Mouse (Mus musculus) induced T-regulatory cell, adult 2 months (primary cell): ENCODE measurements around the gene Olfm1.

Experiments
- DNase-seq: peaks from one replicate; pipeline ENCODE4 v3.0.0-alpha.2; 2012; ENCODE audit warnings: low read depth

The Olfm1 gene

GRCm38 (mm10) chr2:28235129-28235528 lies 42.3 kb downstream of the Olfm1 start:
- no peak for DNase-seq

DNA sequence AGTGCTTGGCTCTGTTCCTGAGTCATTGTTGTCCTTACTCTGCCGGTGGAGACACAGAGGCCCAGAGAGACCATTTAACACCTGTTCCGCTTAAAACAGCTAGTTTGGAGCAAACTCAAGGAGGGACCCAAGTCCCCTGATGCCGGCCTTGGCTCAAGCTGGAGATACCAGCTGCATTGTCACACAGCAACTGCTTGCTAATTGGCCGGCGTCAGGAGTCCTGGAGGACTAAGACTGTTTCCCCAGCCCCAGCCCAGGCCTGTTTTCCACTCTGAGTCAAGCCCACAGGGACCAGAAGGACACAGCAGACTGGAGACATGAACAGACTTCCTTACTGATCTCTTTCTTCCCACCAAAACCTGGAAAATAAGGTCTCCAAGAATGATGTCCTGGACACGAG lies 43.7 kb downstream of the Olfm1 start:
- no peak for DNase-seq

GRCm38 (mm10) chr2:28239616-28240015 lies 46.8 kb downstream of the Olfm1 start:
- no peak for DNase-seq

DNA sequence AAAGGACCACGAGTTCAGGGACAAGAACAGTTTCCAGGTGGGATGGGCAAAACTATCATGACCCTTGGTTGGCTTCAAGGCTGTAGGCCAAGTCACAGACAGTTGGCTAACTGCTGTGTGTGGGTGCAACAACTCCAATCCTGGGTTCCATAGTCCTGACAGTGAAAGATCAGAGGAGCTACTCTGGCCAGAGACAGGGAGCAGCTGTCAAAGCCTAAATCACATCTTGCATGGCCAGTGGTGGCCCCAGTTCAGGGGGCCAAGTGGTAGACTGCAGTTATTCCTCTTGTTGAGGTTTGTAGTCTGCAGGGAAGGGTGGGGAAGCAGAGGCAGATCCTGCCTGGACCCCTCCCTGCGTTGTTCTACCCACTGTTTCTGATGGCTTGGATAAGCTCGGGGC lies 48.1 kb downstream of the Olfm1 start:
- DNase-seq, result no peak

GRCm38 (mm10) chr2:28241520-28242221 lies 48.9 kb downstream of the Olfm1 start:
- DNase-seq, result no peak

DNA sequence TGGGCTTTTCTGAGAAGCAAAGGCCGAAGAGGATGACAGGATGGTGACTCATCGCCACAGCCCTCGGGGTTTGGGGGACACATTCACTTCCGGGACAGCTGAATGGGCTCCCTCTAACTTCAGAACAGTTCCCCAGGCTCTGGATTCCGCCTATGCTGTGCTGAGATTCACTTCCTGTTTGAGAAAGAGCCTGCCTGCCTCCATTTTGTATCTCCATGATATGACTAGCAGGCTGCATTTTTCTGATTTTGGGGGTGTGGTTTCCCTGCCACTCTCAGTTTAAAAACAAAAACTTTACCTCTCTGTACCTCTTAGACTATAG lies 49.4 kb downstream of the Olfm1 start:
- DNase-seq, result peak; percentile 12

- no peak for DNase-seq
These were observed 52.0 kb downstream of the Olfm1 start for GRCm38 (mm10) chr2:28244667-28245395.

- no peak for DNase-seq
These were observed 53.4 kb downstream of the Olfm1 start for GRCm38 (mm10) chr2:28246110-28246653.

GRCm38 (mm10) chr2:28247098-28247497 lies 54.3 kb downstream of the Olfm1 start:
- DNase-seq, result no peak

- no peak for DNase-seq
These were observed 59.8 kb downstream of the Olfm1 start for GRCm38 (mm10) chr2:28252554-28252953.

DNA sequence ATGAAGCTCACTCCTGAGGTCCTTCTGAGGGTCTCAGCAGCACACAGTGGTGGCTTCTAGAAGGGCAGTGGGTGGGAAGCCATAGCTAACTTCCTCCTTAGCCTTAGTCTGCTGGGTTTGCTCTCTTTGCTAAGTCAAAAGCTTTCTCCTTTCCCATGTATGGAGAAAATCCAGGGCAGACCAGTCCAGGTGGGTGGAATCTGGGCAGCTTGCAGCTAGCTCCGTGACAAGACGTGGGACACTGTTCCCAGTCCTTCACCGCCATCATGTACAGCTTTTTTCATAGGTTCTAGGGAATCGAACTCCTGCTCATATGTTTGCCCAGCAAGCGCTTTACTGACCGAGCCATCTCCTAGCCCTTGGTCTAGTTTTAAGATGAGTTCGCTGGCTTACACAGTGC lies 63.2 kb downstream of the Olfm1 start:
- no peak for DNase-seq

- no peak for DNase-seq
These were observed 68.6 kb downstream of the Olfm1 start for GRCm38 (mm10) chr2:28261438-28261837.

DNA sequence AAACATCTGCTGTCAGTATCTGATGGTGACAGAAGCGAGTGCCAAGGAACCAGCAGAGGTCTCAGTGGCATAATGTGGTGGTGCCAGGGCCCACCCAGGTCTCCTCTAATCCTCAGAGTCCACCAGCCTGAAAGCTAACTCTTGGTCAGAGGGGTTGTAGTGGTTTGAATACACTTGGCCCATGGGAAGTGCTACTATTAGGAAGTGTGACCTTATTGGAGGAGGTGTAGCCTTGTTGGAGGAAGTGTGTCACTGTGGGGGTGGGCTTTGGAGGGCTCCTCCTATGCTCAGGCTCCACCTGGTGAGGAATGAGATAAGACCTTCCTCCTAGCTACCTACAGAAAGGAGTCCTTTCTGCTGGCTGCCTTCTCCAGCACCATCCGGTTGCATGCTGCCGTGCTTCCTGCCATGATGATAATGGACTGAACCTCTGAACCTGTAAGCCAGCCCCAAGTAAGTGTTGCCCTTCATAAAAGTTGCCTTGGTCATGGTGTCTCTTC lies 75.0 kb downstream of the Olfm1 start:
- no peak for DNase-seq

DNA sequence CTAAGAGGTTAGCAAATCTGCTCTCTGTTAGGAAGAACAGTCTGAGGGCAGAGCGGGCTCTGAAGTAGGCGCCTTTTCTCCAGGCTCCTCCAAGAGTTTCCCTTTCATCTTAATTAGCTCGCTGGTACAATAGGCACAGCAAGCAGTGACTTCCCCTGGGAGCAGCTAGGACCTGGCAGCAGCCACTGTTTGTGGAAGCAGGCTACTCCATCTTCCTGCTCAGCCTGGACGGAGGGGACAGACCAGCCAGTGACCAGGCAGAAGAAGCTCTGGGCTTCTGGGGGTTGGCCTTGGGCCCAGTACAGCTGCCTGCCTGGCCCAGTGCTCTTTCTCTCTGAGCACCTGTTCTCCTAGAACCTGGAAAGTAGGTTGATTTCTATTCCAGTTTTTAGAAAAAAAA lies 77.8 kb downstream of the Olfm1 start:
- DNase-seq, result no peak

DNA sequence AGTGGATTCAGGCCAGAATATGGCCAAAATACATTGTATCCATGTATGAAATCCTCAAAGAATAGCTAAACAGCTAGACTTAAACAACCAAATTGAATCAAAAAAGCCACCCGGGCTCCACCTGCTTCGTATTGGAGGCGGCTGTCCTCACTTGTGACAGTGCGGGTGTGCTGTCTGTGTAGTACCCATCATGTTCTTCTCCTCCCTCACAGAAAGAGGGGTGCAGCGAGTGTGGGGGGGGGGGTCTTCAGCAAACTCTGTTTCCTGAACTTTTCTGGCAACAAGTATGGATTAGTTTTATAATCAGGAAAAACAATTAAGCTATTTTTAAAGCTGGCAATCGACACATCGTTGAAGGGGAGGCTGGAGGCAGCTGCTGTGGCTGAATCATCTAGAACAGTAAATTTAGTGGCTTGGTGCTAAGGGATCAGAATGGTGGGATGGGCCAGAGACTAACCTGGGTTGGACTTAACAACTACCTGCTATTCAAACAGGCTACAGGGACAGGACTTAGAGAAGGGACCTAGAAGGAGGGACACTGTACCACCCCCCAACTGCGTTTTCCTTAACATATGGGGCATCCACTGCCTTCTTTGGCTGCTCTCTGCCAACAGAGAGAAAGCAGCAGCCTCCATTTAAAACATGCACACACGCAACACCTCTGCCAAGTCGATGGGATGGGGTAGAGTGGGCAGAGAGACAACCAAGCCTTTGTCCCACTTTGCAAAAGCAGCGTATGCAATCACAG lies 79.6 kb downstream of the Olfm1 start:
- no peak for DNase-seq

DNA sequence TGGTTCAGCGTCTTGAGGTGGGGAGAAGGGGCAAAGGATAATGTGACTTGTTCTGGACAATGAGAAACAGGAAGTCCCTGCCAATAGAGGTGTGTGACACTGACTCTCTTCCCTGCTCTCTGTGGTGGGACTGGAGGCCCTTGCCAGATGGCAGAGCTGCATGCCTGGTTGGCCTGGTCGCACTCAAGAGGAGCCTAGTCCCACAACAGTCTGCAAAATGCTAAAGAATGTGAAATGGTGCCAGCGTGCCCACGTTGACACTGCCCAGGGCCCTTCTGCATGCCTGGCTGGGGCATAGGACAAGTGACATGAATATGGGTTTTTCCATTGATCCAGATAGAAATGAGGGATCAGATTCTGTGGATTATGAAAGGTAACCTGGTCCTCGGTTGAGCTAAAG lies 81.2 kb downstream of the Olfm1 start:
- no peak for DNase-seq

DNA sequence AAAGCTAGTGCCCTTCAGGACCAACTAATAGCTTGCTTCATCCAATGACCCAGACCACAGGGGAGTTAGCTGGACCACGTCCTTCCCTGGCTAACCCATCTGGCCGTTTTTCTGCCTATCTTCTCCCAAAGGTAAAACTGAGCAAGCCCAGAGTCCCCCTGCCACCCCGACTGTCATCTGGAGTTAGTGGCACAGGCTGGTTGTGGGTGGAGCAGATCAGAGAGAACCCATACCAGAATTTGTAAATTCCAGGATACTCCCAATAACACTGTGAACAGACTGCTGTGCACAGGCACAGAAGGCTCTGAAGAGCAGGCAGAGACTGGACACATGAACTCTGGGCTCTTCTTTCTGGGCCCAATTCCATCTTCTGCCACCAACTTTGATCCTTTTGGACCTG lies 82.6 kb downstream of the Olfm1 start:
- no peak for DNase-seq

- DNase-seq, result peak; percentile 30
These were observed 85.4 kb downstream of the Olfm1 start for GRCm38 (mm10) chr2:28278150-28278549.

- DNase-seq, result no peak
These were observed 86.1 kb downstream of the Olfm1 start for GRCm38 (mm10) chr2:28278853-28279252.
